Mouse (Mus musculus): Measurements from ENCODE around the gene Arhgef10l. TPM values are rescaled to one million over a fixed set of nuclear protein-coding genes. Genes with fewer than 3 reads are reported as not detected.
A peak's percentile ranks its signal among the peaks of the same experiment; 100 is the strongest.

The Arhgef10l gene
- polyA plus RNA-seq, 2 experiments: 2.4 to 2.5 TPM

DNA sequence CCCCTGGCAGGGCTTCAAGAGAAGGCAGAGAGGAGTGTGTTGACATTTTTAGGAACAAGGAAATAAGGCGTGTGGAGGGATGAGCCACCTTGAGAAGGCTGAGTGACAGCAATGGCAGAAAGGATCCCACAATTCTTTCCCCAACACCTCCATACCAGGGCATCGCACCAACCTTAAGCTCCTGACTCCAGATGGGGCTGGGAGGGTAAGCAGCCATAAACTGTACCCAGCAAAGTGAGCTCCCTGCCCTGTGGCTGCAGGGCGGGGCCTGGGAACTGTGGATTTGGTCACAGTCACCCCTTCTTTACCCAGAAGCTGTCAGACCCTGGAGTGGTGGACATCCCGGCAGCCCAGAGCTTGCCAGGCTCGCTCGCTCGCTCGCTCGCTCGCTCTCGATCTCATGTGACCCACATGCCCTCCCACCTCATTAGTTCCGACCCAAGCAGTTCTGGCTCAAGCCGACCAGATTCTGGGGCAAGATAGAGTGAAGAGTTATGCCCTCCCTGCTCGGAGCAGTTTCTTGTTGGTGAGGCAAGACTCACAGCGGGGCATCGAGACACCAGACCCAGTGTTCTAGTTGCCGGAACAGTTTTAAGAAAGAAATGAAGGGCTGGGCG, 4.3 kb downstream of the Arhgef10l start:
- ATAC-seq (ENCODE audit: insufficient read depth): no peak
- no peak overlapping the region for H3K9ac ChIP-seq (replicated peaks)

DNA sequence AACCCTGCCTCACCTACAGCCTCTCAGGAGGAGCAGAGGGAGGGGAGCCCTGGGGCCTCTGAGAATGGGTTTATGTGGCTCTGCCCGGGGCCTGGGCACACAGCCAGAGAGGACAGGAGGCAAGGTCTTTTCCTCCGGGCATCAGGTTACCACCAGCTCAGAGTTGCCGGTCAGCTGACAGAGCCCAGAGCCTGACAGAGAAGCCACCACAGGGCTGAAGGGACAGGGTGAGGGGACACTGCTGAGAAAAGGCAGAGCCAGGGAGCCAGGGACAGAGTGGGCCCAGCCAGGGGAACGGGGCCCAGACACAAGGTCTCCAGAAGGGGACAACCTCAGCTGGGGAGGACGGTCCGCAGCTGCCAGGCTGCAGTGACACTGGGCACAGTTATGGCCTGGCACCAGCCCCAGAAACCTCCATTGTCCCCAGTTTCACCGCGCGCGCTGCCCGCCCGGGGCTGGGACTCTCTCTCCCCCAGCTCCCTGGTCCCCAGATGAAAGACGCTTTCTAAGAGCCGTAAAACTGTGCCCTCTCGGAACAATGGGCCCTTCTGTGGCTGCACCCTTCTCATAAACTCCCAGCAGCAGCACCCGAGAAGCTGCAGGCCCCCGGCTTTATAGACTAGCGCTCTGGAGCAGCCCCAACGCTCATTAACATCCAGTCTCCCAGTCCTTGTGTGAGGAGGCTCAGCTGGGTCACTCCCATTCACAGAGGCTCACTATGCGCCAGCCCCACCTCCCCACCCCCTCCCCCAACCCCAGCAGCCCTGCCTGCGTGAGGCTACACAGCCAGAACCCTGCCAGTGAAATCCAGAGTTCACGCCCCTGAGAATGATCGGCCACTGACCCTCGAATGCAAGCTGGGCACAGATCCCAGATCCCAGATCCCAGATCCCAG, 7.9 kb downstream of the Arhgef10l start:
- DNase-seq (ENCODE audit: low read depth in 3 of 3, low spot score in 3 of 3) (no peak), ATAC-seq (ENCODE audit: insufficient read depth) (peak; percentile 57)
- Histone ChIP-seq H3K9me3 (ENCODE audit: control insufficient read depth, low read length) (no peaks in the 10 kb centered on the region), H3K4me3 (ENCODE audit: insufficient read depth in 1 of 2, low read depth in 2 of 2, low read length in 2 of 2) (no peak overlapping the region), H3K4me1 (replicated peaks; ENCODE audit: control insufficient read depth in 2 of 2, insufficient read depth in 2 of 2, low read length in 1 of 2) (no peaks in the 10 kb centered on the region; a peak in 1 of 4 replicates), H3K4me2 (ENCODE audit: low read depth) (no peak overlapping the region), H3K27ac (no peak overlapping the region), H3K36me3 (replicated peaks; ENCODE audit: control insufficient read depth, insufficient read depth, low read depth) (no peaks in the 10 kb centered on the region), H3K27me3 (ENCODE audit: control insufficient read depth, insufficient read depth, low read length) (no peaks in the 10 kb centered on the region), H3K9ac (replicated peaks) (no peak overlapping the region)
- 49% methylated on average over 24 of the region's 24 CpGs for WGBS (ENCODE audit: insufficient replicate concordance)
- TF ChIP-seq EP300 (IDR thresholded peaks at IDR 0.05; ENCODE audit: low read depth) (no peak), CTCF (IDR thresholded peaks at IDR 0.05; ENCODE audit: low read depth) (no peak)

More for the DNA sequence above, 4.3 kb downstream of the Arhgef10l start:
- Histone ChIP-seq H3K27me3 (ENCODE audit: control insufficient read depth, insufficient read depth, low read length) (no peaks in the 10 kb centered on the region), H3K9me3 (ENCODE audit: control insufficient read depth, low read length) (no peaks in the 10 kb centered on the region), H3K27ac (no peak overlapping the region), H3K36me3 (replicated peaks; ENCODE audit: control insufficient read depth, insufficient read depth, low read depth) (no peaks in the 10 kb centered on the region), H3K4me1 (replicated peaks; ENCODE audit: control insufficient read depth in 2 of 2, insufficient read depth in 2 of 2, low read length in 1 of 2) (no peaks in the 10 kb centered on the region; a peak in 1 of 4 replicates), H3K4me3 (ENCODE audit: insufficient read depth in 1 of 2, low read depth in 2 of 2, low read length in 2 of 2) (no peak overlapping the region), H3K4me2 (ENCODE audit: low read depth) (no peak overlapping the region)
- DNase-seq (ENCODE audit: low read depth in 3 of 3, low spot score in 3 of 3): no peak
- TF ChIP-seq EP300 (IDR thresholded peaks at IDR 0.05; ENCODE audit: low read depth): no peak
- TF ChIP-seq CTCF (IDR thresholded peaks at IDR 0.05; ENCODE audit: low read depth): no peak
- WGBS (ENCODE audit: insufficient replicate concordance): 46% methylated on average over 18 of the region's 18 CpGs

DNA sequence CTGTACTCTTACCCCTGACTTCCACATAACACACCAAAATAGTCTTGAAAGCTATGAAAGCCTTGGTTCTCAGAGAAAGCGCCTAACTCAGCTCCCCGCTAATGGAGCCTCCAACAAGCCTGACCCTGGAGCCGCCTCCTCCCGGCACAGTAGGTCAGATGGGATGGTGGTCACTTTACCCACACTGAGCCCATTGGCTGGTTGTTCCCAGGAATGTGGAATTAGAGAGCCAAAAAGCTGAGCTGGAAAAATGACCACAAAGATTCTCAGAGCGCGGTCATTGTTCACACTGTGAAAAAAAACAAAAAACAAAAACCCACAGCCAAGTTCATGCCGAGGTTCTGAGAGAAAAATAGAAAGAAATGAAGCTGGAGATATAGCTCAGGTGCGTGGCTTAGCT, 9.3 kb downstream of the Arhgef10l start:
- Histone ChIP-seq H3K27me3 (ENCODE audit: control insufficient read depth, insufficient read depth, low read length) (no peaks in the 10 kb centered on the region), H3K9me3 (ENCODE audit: control insufficient read depth, low read length) (no peaks in the 10 kb centered on the region), H3K4me3 (ENCODE audit: insufficient read depth in 1 of 2, low read depth in 2 of 2, low read length in 2 of 2) (no peak overlapping the region), H3K27ac (no peak overlapping the region), H3K4me1 (replicated peaks; ENCODE audit: control insufficient read depth in 2 of 2, insufficient read depth in 2 of 2, low read length in 1 of 2) (no peaks in the 10 kb centered on the region), H3K36me3 (replicated peaks; ENCODE audit: control insufficient read depth, insufficient read depth, low read depth) (no peaks in the 10 kb centered on the region), H3K4me2 (ENCODE audit: low read depth) (no peak overlapping the region), H3K9ac (replicated peaks) (no peak overlapping the region)
- ATAC-seq (ENCODE audit: insufficient read depth) (no peak), DNase-seq (ENCODE audit: low read depth in 3 of 3, low spot score in 3 of 3) (no peak)
- TF ChIP-seq EP300 (IDR thresholded peaks at IDR 0.05; ENCODE audit: low read depth) (no peak), CTCF (IDR thresholded peaks at IDR 0.05; ENCODE audit: low read depth) (no peak)
- WGBS (ENCODE audit: insufficient replicate concordance): 65% methylated on average over 8 of the region's 8 CpGs

DNA sequence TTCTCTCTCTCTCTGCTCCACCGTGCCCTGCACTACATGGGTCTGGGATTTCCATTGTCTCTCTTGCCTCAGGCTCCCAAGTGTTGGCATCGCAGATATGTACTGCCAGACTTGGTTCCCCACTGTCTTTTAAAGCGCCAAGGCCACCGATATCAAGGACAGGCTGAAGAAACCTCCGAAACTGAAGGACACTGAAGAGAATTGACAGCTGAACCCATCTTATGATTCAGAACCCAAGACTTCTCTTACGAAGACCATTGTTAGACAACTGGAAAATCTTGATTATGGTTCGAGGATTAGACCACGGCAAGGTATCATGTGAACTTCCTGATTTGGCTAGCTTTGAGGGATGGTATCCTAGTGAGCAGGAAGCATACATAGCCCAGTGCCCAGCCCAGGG, 11.0 kb downstream of the Arhgef10l start:
- TF ChIP-seq CTCF (IDR thresholded peaks at IDR 0.05; ENCODE audit: low read depth): no peak
- no peak for TF ChIP-seq EP300 (IDR thresholded peaks at IDR 0.05; ENCODE audit: low read depth)
- 31% methylated on average over 8 of the region's 8 CpGs for WGBS (ENCODE audit: insufficient replicate concordance)
- ATAC-seq (ENCODE audit: insufficient read depth) (no peak), DNase-seq (ENCODE audit: low read depth in 3 of 3, low spot score in 3 of 3) (no peak)
- no peak overlapping the region for H3K27ac ChIP-seq
- no peak overlapping the region for H3K4me2 ChIP-seq (ENCODE audit: low read depth)
- H3K27me3 ChIP-seq (ENCODE audit: control insufficient read depth, insufficient read depth, low read length): no peaks in the 10 kb centered on the region
- H3K9ac ChIP-seq (replicated peaks): no peak overlapping the region
- no peaks in the 10 kb centered on the region for H3K36me3 ChIP-seq (replicated peaks; ENCODE audit: control insufficient read depth, insufficient read depth, low read depth)
- no peaks in the 10 kb centered on the region for H3K4me1 ChIP-seq (replicated peaks; ENCODE audit: control insufficient read depth in 2 of 2, insufficient read depth in 2 of 2, low read length in 1 of 2)
- H3K4me3 ChIP-seq (ENCODE audit: insufficient read depth in 1 of 2, low read depth in 2 of 2, low read length in 2 of 2): no peak overlapping the region
- H3K9me3 ChIP-seq (ENCODE audit: control insufficient read depth, low read length): no peaks in the 10 kb centered on the region

All from liver, embryonic 14.5 days (tissue).